Mouse (Mus musculus) CH12.LX (cell line): ENCODE data around the gene Vsir.

Experiments
- CTCF ChIP-seq, 2 experiments: IDR thresholded peaks in 1 of 2; conservative IDR thresholded peaks in 1 of 2; 2 replicates each; pipeline ENCODE4 v1.5.1; 2011 to 2012; ENCODE audit warnings: low read depth in 2 of 2, low read length in 2 of 2, improper control_type of control experiment in 1 of 2, inconsistent platforms in 1 of 2, mild to moderate bottlenecking in 1 of 2, moderate library complexity in 1 of 2
- E2F4 ChIP-seq: IDR thresholded peaks from 2 replicates; pipeline ENCODE4 v1.6.1; 2011; ENCODE audit warnings: low read depth, low read length, improper control_type of control experiment; ENCODE audit not compliant: insufficient replicate concordance
- ELF1 ChIP-seq: IDR thresholded peaks from 2 replicates; pipeline ENCODE4 v1.6.1; 2014; ENCODE audit warnings: low read depth, mild to moderate bottlenecking, inconsistent platforms, low read length, improper control_type of control experiment
- EP300 ChIP-seq: IDR thresholded peaks from 2 replicates; pipeline ENCODE4 v1.6.1; 2011; ENCODE audit warnings: low read length, improper control_type of control experiment
- HCFC1 ChIP-seq: IDR thresholded peaks from 2 replicates; pipeline ENCODE4 v1.6.1; 2012; ENCODE audit warnings: low read depth, mild to moderate bottlenecking, inconsistent platforms, low read length, improper control_type of control experiment
- JUND ChIP-seq: conservative IDR thresholded peaks from 2 replicates; pipeline ENCODE4 v1.6.1; 2011; ENCODE audit warnings: low read depth, low read length, improper control_type of control experiment
- MAX ChIP-seq: IDR thresholded peaks from 2 replicates; pipeline ENCODE4 v1.6.1; 2011; ENCODE audit warnings: low read length, improper control_type of control experiment
- MXI1 ChIP-seq: IDR thresholded peaks from 2 replicates; pipeline ENCODE4 v1.6.1; 2011; ENCODE audit warnings: mild to moderate bottlenecking, low read depth, low read length, improper control_type of control experiment
- NRF1 ChIP-seq: IDR thresholded peaks from 2 replicates; pipeline ENCODE4 v1.6.1; 2014; ENCODE audit warnings: low read depth, mild to moderate bottlenecking, inconsistent platforms, low read length, improper control_type of control experiment, moderate library complexity
- POLR2A ChIP-seq: IDR thresholded peaks from 2 replicates; pipeline ENCODE4 v1.6.1; 2011; ENCODE audit warnings: low read depth, mild to moderate bottlenecking, improper control_type of control experiment, low read length
- POLR2AphosphoS2 ChIP-seq: IDR thresholded peaks from 2 replicates; pipeline ENCODE4 v1.6.1; 2011; ENCODE audit warnings: low read depth, low read length, improper control_type of control experiment
- SMC3 ChIP-seq: IDR thresholded peaks from 2 replicates; pipeline ENCODE4 v1.6.1; 2011; ENCODE audit warnings: low read depth, low read length, improper control_type of control experiment
- USF1 ChIP-seq: IDR thresholded peaks from 2 replicates; pipeline ENCODE4 v1.6.1; 2014; ENCODE audit warnings: low read depth, mild to moderate bottlenecking, inconsistent platforms, low read length, improper control_type of control experiment

GRCm38 (mm10) chr10:60354881-60355677 is 8.4 kb downstream of the Vsir start:
- TF ChIP-seq POLR2A (no peak), EP300 (no peak), NRF1 (no peak), CTCF (conservative IDR thresholded peaks at IDR 0.05 in 1 of 2, IDR thresholded peaks at IDR 0.05 in 1 of 2; ENCODE audit: low read depth in 2 of 2, low read length in 2 of 2) (no peak), ELF1 (no peak), MAX (no peak), USF1 (no peak), E2F4 (no peak), POLR2AphosphoS2 (no peak), HCFC1 (no peak), SMC3 (no peak), MXI1 (no peak), JUND (no peak)
